Mouse (Mus musculus) ES-Bruce4 (cell line): ENCODE data around the gene Tspoap1.

Experiments used
- CTCF ChIP-seq: IDR thresholded peaks from one replicate; pipeline ENCODE4 v1.8.1; 2011; ENCODE audit warnings: low read depth, low read length
- EP300 ChIP-seq: IDR thresholded peaks from 2 replicates; pipeline ENCODE4 v1.6.1; 2011; ENCODE audit warnings: low read depth, low read length; ENCODE audit not compliant: insufficient read depth
- POLR2A ChIP-seq: IDR thresholded peaks from one replicate; pipeline ENCODE4 v1.8.1; 2011; ENCODE audit warnings: low read length; ENCODE audit not compliant: insufficient read depth

GRCm38 (mm10) chr11:87763988-87764876 lies 3.9 kb downstream of the Tspoap1 start:
- TF ChIP-seq CTCF: no peak
- no peak for TF ChIP-seq EP300
- TF ChIP-seq POLR2A: no peak
